Mouse (Mus musculus) liver, embryonic 14.5 days (tissue): ENCODE data around the gene Vac14.

ENCODE experiments used
- CTCF ChIP-seq: IDR thresholded peaks from 2 replicates; pipeline ENCODE4 v1.5.1; 2016; ENCODE audit warnings: antibody characterized with exemption, low read depth, control low read depth
- EP300 ChIP-seq: IDR thresholded peaks from 2 replicates; pipeline ENCODE4 v1.6.1; 2016; ENCODE audit warnings: antibody characterized with exemption, low read depth

DNA sequence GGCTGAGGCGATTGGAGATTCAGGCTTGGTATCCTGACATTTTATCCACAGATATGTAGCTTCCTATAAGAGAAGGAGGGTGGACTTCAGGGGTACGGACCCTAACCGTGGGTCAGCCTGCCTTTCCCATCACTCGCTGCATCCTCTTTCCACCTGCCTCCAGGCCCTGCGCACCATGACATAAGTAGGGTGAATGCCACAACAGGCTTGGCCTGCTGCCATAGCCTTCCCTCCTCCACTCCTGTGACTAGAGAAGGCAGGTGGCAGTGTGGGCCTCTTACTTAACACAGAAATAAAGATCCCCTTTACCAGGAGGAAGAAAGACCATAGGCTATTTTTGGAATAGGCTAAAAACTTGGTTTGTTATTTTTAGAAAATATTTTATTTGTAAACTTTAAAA lies 23.9 kb downstream of the Vac14 start:
- no peak for TF ChIP-seq CTCF
- TF ChIP-seq EP300: no peak
